Mouse (Mus musculus) testis, adult 2 months (tissue): ENCODE measurements at regions not wholly inside any gene's neighbourhood (a gene's known extent, or its start where the extent isn't known, plus 50 kb on each side); places are given as distances from the start of the nearest gene placed in this dataset.

Source experiments
- H3K27ac ChIP-seq: fragments of 200-500 bp; 2 replicates; pipeline ENCODE4 v1.5.1; 2012; ENCODE audit warnings: low read depth, low read length; ENCODE audit not compliant: control insufficient read depth, insufficient read depth
- H3K27me3 ChIP-seq: fragments of 200-500 bp; 2 replicates; pipeline ENCODE4 v1.6.1; 2012; ENCODE audit warnings: mild to moderate bottlenecking, low read length, moderate library complexity; ENCODE audit not compliant: control insufficient read depth, insufficient read depth
- H3K36me3 ChIP-seq: fragments of 200-500 bp; 2 replicates; pipeline ENCODE4 v1.6.1; 2012; ENCODE audit warnings: mild to moderate bottlenecking, low read length; ENCODE audit not compliant: control insufficient read depth, insufficient read depth
- H3K4me1 ChIP-seq: fragments of 200-500 bp; 2 replicates; pipeline ENCODE4 v1.6.1; 2012; ENCODE audit warnings: low read length; ENCODE audit not compliant: control insufficient read depth, insufficient read depth
- H3K4me3 ChIP-seq: fragments of 200-500 bp; 2 replicates; pipeline ENCODE4 v1.5.1; 2012; ENCODE audit warnings: low read depth, mild to moderate bottlenecking, low read length, moderate library complexity, mixed read lengths; ENCODE audit not compliant: control insufficient read depth
- CTCF ChIP-seq: fragments of 200-500 bp; IDR thresholded peaks from 2 replicates; pipeline ENCODE4 v1.5.1; 2012; ENCODE audit warnings: low read depth, mild to moderate bottlenecking, inconsistent platforms, low read length, moderate library complexity; ENCODE audit not compliant: control insufficient read depth, insufficient read depth, insufficient replicate concordance
- POLR2A ChIP-seq: fragments of 200-500 bp; IDR thresholded peaks from 2 replicates; pipeline ENCODE4 v1.6.1; 2012; ENCODE audit warnings: low read depth, mild to moderate bottlenecking, inconsistent platforms, low read length, moderate library complexity; ENCODE audit not compliant: control insufficient read depth

GRCm38 (mm10) chr16:77240876-77241275, 227.4 kb downstream of the Usp25 start:
- Histone ChIP-seq H3K4me1 (peaks cover 2% of the 10 kb centered on the region; the same call in 1 of the 2 replicates), H3K27me3 (no peaks in the 10 kb centered on the region), H3K4me3 (no peak overlapping the region), H3K27ac (no peak overlapping the region), H3K36me3 (no peaks in the 10 kb centered on the region)
- no peak for TF ChIP-seq CTCF
- no peak for TF ChIP-seq POLR2A

DNA sequence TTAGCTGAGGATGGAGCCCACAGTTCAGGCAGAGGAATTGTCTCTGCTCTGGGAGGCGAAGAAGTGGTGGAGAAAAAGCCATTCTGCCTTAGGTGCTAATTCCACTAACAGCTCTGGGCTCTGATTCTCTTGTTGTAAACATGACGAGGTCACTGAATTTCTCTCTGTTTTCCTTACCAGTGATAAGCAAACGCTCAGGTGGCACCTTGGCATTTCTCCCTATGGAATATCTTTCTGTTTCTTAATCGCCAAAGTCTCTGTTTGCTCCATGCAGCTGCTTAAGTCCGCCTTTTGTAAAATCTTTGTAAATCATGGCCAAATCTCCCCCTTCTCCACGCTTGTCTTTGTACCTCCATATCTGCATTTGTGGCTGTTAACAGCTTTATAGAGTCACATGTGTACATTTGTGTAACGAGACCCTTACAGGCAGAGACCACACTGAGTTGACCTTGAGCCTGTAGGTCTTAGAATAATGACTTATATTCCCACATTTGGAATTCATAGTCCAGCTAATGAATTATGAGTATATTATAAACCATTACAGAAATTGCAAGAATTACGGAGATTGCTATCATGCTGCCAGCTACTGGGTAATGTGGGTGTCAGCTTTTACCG, 225.8 kb downstream of the Usp25 start:
- Histone ChIP-seq H3K4me3 (no peak overlapping the region), H3K27ac (no peak overlapping the region), H3K4me1 (peaks cover 2% of the 10 kb centered on the region; the same call in 1 of the 2 replicates), H3K27me3 (no peaks in the 10 kb centered on the region), H3K36me3 (no peaks in the 10 kb centered on the region)
- TF ChIP-seq POLR2A (no peak), CTCF (no peak)

- Histone ChIP-seq H3K4me1 (peaks cover 2% of the 10 kb centered on the region; the same call in 1 of the 2 replicates), H3K27me3 (no peaks in the 10 kb centered on the region), H3K27ac (no peak overlapping the region), H3K4me3 (no peak overlapping the region), H3K36me3 (no peaks in the 10 kb centered on the region)
- TF ChIP-seq POLR2A, result no peak
- no peak for TF ChIP-seq CTCF
Measured at GRCm38 (mm10) chr16:77238358-77239175, 225.1 kb downstream of the Usp25 start.

GRCm38 (mm10) chr16:77237631-77238357, 224.3 kb downstream of the Usp25 start:
- Histone ChIP-seq H3K27ac (no peak overlapping the region), H3K4me1 (peaks cover 2% of the 10 kb centered on the region; the same call in 1 of the 2 replicates), H3K27me3 (no peaks in the 10 kb centered on the region), H3K4me3 (no peak overlapping the region), H3K36me3 (no peaks in the 10 kb centered on the region)
- TF ChIP-seq CTCF (no peak), POLR2A (no peak)

- Histone ChIP-seq H3K4me3 (no peak overlapping the region), H3K36me3 (no peaks in the 10 kb centered on the region), H3K4me1 (peaks cover 2% of the 10 kb centered on the region; the same call in 1 of the 2 replicates), H3K27ac (no peak overlapping the region), H3K27me3 (no peaks in the 10 kb centered on the region)
- TF ChIP-seq CTCF (no peak), POLR2A (no peak)
Measured at GRCm38 (mm10) chr16:77237272-77237603, 223.7 kb downstream of the Usp25 start.

DNA sequence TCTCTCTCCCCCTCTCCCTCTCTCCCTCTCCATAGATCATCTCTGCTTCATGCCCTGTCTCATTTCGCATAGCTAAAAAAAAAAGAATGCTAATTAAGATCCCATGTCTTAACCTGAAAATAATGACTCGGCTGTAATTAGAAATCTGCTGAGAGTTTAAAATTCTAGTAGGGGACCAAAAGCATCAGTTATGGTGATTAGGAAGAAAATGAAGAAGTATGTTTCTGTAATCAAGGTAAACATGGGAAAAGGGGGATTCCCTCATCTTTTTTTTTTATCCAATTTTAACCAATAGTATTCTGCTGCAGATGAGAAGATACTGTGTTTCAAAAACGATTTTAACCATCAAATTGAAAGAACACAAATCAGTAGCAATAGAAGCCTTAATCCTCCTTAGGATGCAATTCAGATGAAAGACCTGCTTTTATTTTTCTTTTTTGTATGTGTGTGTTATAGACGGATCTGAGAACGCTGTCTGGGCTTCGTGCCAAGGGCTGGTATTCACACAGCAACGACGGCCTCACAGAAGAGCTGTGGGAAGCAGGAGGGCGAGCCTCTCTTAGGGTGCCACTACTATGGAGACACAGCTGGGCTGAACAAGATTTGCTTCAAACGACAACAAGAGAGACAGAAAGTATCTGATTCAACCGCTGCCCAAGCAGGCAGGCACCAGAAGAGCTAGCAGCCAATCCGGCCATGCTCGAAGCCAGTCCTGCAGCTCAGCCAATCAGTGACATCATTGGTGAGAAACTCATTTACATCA, 223.2 kb downstream of the Usp25 start:
- Histone ChIP-seq H3K4me1 (peaks cover 2% of the 10 kb centered on the region; the same call in 1 of the 2 replicates), H3K27me3 (no peaks in the 10 kb centered on the region), H3K36me3 (no peaks in the 10 kb centered on the region), H3K27ac (no peak overlapping the region), H3K4me3 (no peak overlapping the region; the same call in 1 of the 2 replicates)
- TF ChIP-seq POLR2A (no peak), CTCF (no peak)
